Mouse (Mus musculus) urinary bladder, postnatal 4 days (tissue): Measurements from ENCODE around the gene Lrrc18.

ENCODE experiments used
- DNase-seq, 2 experiments: peaks; one replicate each; pipeline ENCODE4 v3.0.0; 2021 to 2022; ENCODE audit warnings: low spot score in 2 of 2

The Lrrc18 gene

DNA sequence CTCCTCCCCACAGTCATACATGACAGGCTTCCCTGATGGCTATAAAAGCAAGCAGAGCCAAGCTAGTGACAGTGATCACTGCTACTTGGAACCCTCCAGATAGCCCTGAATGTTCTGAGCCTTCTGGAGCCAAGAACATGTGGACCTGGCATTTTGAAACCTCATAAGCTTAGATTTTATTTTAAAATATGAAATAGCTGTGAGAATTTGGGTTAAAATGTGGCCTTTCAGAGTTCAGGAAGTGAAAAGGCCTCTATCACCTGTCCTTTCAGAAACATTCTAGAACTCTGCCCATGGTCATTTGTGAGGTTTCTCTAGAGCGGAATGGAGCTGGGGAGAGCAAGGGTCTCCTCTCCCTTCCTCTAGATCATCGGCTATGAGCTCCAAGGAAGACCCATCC is at the start of gene Lrrc18:
Gene Lrrc18 (plus strand): TSS at position 301 of the 400 bp plus-strand sequence.
- DNase-seq: no peak

DNA sequence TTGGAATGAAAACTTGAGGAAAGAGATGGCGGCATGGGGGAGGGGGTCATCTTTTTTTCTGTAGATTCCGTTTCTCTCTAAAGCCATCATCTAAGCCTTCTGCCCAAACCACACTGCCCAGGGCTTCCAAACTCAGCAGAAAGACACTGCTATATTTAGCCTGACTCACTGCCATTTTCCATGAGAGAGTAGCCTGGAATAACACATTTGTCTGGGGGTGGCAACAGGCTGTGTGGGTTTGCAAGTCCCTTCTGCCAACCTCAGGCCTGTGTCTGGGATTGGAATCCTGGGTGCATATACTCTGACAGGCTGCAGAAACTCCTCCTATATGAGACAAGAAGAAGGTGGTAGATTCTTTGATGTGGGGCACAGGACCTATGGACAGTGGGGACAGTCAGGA is 43.7 kb upstream of the Lrrc18 start:
- no peak for DNase-seq

DNA sequence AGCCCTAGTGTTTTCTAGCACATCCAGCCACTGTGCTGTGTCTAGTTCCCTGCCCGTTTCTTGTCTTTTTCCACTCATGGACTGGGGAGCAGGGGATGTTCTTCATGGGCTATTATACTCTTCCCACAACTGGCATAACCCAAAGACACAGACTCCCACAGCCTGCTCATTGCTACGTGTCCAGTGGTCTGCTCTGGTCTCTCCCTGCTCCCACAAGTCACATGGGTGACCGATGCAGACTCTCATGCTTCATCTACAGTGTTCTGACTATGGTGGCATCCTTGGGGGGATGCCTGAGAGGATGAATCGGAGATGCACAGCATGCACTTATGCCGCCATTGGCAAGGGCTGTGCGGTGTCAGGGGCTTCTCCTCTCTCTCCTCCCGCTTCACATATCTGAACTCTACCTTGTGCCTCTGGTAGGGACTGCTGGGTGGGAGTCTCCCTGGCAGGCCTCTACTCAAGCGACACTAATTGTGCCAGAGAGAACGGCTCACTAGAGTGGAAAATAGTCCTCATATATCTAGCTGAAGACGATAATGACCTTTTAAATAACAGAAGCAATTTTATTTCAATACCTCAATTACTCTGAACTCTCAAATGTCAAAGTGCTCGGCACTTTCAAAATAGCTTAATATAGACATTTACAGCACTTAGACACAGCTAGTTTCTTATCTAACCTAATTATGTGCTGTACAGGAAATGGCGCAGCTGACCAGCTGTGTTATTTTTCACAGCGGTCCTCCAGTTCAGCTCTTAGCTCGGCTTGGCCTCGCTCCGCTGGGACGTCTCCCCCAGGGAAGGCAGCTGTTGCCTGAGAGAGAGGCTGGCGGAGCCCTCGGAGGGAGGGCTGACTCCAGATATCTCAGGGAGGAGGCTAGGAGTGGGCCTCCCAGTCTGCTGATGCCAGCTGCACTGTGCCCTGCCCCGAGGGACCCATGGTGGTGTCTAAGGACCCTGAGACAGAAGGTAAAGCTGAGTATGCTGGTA is 40.6 kb upstream of the Lrrc18 start:
- peak in 1 of 2 experiments; percentile 65 for DNase-seq

DNA sequence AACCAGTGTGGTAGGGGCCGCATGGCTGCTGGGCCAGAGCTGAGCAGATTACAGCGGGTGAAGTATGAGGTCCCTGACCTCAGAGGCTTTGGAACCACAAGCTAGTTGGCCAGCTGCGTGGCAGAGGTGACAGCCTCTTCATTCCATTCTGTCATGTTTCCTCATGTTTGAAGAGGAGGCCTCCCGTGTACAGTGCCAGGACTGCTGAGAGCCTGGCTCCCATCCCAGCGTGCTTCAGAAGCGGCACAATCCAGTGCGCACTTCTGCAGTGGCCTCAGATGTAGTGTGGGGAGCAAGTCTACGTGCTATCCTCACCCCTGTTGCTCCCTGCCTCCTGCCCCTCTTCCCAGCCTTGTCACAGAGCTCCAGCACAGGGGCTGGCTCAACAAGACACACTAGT is 34.7 kb upstream of the Lrrc18 start:
- DNase-seq: no peak

DNA sequence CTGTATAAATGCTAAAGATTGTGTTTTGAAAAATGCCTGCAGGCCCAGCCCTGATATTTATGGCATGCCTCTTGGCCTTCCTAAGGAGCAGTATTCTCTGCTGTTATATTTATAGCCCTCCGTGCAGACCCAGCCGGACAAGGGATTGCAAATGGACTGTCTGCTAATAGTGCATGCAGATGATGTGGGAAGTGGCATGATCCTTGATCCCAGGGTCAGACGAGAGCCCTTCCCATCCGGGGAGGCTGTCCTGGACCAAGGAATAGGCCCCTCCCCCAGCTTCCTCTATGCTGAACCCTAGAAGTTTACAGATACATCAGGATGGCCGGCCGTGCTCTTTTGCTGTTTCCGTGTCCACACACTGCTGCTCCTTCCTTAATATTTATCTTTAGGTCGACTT is 32.5 kb upstream of the Lrrc18 start:
- no peak for DNase-seq

DNA sequence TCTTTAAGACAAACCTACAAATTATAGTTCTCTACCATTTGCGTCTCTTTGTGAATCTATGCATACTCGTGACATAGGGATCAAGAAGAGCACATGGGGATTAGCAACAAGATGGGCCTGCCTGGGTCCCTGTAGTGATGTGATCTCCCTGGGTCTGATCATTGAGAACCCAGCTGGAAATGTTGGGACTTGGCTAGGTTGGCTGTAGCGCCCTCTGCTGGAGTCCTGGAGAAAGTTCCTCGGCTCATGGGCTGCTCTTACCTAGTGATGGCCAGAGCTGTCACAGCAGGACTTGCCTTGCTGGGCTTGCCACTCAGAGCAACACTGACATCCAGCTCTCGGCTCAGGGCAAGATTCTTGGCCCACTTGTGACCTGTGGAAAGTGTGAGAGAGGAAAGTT is 30.7 kb upstream of the Lrrc18 start:
- DNase-seq: peak; percentile 47 to 67

DNA sequence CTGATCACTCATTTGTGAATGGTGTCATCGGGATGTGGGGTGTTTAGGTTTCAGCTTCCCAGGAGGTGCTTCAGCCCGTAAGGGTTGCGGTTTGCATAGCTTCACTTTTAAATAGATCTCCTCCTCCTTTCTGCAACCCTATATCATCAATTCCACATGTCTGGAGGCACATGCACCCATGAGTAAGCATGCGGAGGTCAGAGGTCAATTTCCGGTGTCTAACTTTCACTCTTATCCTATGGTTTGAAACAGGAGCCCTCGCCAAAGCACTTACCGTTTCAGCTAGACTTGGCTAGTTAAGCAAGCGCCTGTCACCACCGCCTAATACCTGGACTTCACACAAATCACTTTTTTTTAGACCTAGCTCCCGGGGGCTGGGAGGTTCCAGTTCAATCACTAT is 26.4 kb upstream of the Lrrc18 start:
- no peak for DNase-seq

DNA sequence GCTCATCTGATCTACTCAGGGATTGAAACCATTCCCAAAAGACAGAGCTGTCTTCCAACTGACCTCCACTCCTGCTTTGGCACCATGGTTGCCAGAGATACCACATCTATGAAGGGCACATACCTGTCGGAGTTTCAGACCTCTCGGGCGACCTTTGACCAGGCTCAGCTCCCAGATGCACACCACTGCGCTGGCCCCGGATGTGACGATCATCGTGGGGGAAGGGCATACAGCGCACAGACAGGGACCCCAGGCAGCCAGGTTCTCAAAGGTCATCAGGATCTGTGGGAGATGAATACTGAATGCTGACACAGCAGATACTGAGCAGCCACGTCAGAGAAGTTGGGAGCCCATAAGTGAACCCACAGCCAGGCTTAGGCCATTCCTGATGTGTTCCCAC is 20.5 kb upstream of the Lrrc18 start:
- no peak for DNase-seq

DNA sequence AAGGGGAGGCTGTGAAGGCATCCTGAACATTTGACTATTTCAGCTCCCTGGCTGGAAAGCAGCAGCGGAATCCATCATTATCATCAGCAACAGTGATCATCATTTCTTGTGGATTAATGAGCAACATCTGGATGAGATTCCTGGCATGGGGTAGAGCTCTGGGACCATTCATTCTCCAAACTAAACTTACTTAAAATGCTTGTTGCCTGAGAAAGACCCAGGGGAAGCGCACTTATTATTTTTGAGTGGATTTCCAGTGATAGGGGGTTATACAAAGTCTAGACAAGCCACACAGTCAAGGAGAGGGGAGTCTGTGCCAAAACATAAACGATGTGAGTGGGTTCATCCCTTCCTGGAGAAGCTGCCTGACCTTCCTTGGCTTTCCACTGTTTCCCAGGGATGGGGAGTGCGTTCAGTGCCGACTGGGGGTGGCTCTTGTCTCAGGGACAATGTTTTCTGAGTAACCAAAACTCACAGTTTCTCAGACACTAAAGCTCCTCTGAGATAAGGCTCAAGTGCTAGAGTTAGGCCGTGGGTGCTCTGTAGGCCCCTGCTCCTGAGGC is 6.9 kb upstream of the Lrrc18 start:
- DNase-seq: no peak

DNA sequence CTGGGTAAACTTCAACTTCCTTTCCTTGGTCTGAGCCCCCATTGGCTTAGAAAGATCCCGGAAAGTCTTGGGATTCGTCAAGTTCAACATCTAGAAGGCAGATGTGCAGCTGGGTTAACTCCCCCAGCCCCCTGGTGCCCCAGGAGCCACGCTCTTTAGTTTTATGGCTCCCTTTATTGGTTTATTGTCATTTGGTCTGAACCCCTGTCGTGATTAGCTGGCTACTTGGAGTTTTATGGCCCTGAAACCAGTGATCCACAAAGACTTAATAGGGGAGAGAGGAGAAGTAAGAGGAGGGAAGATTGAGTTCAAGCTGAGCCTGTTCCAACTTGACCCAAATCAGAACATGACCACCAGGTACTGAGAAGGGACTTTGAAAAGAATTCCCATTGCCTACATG is 4.5 kb upstream of the Lrrc18 start:
- DNase-seq: no peak

DNA sequence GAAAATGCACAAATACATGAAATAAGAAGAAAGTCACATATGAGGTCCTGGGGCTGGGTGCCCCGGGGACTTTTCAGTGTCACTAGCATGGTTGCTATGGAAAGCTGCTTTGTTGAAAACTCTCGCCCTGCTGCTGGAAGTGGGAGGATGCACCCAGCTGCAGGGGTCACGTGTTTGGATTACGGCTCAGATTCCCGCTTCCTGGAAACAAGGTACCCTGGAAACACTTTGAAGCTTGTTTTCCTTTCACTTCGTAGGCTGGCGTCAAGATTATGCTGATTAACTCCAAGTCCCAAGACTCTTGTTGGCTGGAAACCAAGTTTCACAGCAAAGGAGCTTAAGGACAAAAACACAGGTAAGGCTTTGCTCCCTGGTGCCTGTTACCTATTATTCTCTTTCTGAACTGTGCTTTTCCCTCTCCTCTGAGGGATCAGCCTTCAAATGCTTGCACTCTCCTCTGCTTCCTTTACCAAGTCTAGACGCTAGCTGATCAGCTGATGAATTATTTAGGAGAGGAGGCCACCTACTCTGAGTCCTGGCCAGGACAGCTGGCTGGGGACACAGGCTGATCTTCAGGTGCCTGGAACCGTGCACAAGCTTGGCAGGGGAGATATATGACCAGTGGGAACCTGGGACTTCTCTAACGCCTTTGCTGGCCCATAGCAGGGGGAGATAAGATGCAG is 3.9 kb downstream of the Lrrc18 start:
- no peak for DNase-seq

DNA sequence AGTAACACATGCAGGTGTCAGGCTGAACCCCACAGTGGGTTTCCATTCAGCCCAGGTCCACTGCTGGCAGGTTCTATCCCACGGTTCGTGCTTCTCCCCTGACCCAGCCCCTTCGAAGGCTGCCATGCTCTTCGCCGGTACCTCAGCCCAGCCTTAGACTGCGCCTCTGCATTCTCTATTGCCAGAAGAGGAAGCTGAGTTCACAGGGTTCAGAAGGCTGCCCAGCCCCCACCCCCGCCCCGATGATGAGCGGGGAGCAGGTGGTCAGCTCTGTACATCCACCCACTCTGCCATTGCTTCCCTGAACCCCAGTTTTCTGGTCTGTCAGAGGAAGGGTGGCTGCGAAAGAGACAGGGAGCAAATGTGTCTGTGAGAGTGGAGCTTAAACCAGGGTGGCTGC is 8.3 kb downstream of the Lrrc18 start:
- no peak for DNase-seq

DNA sequence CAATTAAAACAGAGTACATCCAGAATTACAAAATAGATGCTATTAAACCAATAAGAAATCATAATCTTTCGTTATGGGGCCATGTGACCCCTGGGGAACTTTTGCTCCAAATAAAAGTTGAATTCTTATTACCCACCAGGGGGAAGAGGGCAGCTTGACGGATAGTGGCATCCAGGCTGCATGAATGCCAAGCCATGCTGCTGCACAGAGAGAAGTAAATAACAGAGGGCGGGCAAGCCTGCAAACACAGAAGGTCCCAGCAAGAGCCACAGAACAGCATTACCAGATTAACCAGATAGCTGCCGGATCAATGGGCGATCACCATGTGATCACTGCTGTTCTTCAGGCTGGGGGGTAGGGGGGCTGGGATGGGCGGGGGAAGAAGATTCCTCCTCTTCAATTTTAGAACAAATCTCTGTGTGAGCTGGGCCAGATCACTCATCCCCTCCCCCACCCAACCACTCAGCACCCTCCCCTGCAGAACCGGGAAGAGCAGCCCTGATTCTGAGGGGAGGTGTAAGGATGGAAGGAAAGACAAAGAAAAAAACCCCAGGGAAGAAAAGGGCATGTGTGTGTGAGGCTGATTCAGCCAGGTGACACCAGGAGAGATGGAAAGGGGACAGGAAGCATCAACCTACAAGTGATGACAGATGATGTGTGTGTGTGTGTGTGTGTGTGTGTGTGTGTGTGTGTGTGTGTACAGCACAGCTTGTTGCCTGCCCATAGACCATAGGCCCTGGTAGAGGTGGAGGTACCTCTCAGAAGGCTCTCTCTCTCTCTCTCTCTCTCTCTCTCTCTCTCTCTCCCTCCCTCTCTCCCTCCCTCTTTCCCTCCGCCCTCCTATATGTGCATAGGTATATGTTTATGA is 9.2 kb downstream of the Lrrc18 start:
- DNase-seq: no peak

DNA sequence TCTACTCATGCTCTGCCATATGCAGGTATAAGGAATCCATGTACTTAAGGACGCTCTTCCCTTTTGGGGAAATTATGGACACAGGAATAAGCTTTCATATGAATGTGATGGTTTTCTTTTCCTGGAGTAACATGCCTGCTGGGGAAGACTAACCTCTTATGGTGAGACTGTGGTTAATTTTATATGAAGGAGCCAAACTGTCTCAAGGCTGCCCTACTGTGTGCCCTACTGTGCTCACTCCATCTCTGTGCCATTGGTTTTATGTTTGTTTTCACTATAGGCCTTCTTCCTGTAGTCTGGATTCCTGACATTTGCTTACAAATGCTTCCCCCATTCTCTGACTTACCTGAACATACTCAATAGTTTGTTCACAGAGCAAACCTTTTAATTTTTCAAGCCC is 13.9 kb downstream of the Lrrc18 start:
- no peak for DNase-seq

DNA sequence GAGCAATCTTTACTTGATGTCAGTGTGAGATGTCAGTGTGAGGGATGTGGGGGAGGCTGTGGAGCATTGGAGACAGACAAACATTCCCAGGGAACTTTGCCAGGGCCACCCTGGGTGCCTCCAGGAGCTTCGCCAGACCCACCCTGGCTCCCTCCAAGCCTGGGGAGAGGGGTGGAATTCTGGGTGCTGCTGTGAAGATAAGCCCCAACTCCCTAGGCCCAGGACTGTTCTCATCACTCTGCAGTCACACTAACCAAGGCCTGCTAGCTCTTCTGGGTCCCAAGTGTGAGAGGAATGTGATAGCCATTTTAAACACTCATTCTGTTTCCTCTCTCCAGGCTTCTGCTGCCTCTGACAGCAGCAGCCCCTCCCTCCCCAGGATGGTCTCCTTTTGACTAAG is 16.5 kb downstream of the Lrrc18 start:
- DNase-seq: no peak

DNA sequence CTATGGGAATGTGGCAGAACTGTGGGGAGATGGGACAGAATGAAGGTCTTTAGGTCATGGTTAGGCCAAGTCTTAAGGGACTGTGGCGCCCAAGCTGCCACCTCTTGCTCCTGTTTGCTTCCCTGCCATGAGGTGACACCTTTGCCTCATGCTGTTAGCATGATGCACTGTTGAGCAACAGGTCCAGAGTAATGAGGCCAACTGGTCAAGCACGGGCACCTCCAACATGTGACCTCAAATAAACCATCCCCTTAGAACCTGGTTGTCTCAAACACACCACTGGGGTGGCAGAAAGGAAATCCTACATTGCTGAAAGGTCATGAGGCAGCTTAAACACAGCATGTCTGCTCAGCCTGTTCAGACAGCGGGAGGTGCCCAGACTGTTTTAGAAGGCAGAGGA is 27.9 kb downstream of the Lrrc18 start:
- no peak for DNase-seq

DNA sequence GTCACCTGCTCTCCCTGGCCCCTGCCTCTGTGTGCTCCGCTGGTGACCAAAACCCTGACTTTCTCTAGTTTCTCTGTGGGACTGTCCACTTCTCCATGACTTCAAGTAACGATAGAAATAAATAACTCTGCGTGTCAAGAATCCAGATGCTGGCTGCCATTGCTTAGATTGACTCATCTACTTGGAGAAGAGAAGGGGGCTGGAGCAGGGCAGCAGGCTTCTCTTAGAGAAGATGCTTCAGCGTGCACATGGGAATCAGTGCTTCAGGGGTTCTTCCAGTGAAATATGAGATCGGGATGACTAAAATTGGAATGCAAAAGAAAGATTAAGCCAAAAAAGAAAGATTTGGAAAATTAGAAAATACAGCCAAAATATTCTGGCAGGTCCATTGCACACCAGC is 28.4 kb downstream of the Lrrc18 start:
- no peak for DNase-seq

DNA sequence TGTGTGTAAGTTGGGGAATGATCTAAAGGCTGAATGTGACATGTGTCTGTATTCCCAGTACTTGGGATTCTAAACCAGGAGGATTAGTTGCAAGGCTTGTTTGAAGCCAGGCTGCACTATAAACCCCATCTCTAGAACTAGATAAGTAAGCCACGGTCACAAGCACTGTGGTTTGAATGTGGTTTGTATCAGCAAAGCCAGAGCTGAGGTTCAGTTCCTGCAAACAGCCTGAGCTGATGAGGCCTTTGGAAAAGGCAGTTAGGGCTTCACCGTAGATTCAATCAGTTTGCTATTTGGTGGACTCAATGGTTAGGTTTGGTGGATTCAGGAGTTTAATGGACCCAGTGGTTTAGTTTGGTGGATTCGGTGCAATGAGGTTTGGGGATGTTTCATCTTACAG is 39.7 kb downstream of the Lrrc18 start:
- no peak for DNase-seq

DNA sequence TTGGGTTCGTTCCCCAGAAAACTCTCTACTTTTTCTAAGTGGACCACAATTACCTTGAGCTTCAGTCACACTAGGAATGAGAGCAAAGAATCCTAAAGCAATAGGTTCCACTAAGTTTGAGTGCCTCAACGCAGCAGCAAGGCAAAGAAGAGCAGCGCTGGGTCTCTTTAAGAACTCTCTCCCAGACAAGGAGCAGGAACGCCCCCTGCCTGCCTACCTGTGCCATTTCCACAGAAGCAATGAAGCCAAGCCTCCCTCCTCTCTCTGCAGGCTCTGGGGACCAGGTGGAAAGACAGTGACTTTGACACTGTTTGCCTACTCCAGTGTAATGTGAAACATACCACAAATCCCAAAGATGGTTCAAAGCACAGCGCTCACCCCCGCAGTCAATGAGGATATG is 42.2 kb downstream of the Lrrc18 start:
- DNase-seq: no peak

DNA sequence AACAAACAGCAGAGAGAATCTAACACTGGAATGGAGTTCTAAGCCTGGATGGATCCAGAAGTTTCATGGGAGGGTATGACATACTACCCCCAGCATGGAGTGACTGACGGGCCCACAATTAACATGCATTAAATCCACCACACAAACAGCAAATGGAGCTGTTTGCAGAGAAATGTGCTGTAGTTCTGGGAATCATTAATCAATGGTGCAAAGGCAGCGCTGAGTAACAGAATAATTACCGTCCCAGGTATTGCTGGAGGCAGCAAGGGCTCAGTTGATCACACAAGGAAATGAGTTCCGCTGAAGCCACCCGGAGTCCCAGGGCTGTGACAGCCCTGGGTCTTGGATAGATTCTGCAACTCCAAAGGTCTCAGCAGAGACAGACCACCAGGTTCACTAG is 44.2 kb downstream of the Lrrc18 start:
- no peak for DNase-seq

DNA sequence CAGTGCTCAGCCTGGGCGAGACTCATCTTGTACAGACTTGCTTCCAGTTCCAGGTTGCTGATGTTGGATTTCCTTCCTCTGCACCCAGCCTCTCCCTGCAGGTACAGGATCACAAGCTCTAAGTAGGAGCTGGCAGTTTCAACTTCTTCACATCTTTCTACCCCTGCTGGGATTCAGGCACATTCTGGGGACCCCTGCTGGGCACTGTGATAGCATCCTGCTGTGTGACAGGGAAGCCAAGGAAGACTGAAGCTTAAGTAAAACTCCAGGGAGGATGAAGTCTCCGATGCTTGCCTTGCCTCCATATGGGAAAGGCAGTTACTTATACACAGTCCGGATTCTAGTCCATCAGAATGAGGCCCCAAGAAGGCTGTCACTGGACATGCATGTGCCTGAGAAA is 45.6 kb downstream of the Lrrc18 start:
- no peak for DNase-seq

DNA sequence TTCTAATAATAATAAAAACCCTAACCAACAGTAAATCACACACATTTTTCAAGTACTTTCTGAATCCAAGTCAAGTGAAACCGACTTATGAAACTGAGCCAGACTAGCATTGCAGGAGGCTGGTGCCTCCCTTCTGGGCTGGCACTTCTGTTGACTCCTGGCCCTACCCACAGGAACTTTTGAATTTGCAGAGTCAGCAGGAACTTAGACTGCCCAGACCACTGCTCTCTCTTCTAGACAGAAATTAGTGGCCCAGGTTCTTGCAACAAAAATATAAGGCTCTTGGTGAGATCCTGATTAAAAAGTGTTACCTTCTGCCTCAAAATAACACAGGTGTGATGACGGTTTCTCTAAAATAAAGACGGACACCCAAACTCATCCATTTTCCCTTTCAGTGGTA is 54.0 kb downstream of the Lrrc18 start:
- DNase-seq: no peak
